Mouse (Mus musculus): ENCODE measurements around the gene Mrpl23. TPM values are rescaled to one million over a fixed set of nuclear protein-coding genes. Genes with fewer than 3 reads are reported as not detected.

Mrpl23 gene
- 12.8 and 13.7 TPM in 2 replicates for polyA plus RNA-seq (2015; fragmentation: Nextera tagmentation; extraction: Ambion mirVana)

DNA sequence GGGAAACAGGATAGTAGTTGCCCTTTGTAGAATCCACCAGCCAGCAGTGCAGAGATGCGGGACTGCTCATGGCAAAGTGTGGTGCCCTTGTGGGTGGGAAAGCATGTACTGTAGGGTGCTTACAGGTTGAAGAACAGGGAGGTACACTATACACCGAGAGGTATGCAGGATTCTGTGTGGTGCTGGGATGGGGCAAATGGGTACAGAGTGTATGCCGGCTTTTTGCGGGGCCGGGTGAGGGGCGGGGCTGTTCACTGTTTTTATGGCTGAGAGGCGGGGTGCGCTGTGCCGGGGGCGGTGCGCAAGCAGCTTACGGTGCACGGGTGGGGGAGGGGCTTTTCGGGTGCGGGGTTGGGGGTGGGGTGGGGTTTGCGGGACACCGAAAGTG lies at the start of gene Mrpl23:
Gene Mrpl23 (plus strand): TSS at position 16 of the 388 bp plus-strand sequence.
- WGBS, result 8% methylated on average over 15 of the region's 17 CpGs
- ATAC-seq, result peak; percentile 86
- no peaks in the 10 kb centered on the region for H3K9me3 ChIP-seq

DNA sequence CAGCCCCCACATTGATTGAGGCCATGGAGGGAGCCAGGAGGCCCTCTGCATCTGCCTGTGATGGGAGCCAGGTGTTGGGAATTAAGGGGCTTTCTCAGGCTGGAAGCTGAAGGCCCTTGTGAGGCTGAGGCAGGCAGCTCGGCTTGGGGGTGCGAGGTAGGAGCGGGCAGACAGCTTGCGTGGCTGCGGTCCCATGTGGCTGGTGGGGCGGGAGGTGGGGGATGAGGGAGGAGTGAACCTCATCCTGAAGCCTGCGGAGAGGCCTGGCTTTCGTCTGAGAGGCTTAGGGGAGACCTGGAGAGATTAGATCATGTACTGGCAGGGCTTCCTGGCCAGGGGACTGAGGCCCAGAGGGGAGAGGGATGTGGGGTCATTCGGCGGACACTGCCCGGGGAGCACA lies 49.4 kb upstream of the Mrpl23 start:
- Histone ChIP-seq H3K4me1 (replicated peaks) (peaks cover 38% of the 10 kb centered on the region), H3K4me3 (replicated peaks) (no peak overlapping the region), H3K4me2 (replicated peaks) (no peak overlapping the region), H3K36me3 (no peaks in the 10 kb centered on the region), H3K9ac (replicated peaks) (no peak overlapping the region), H3K9me3 (no peaks in the 10 kb centered on the region), H3K27me3 (no peaks in the 10 kb centered on the region), H3K27ac (peak overlapping the region; percentile 19; the same call in 1 of the 2 replicates)
- WGBS, result 48% methylated on average over 11 of the region's 11 CpGs
- no peak for ATAC-seq

More for the DNA sequence above, at the start of gene Mrpl23:
- Histone ChIP-seq H3K4me2 (replicated peaks) (peak within 1 kb of the TSS; percentile 75), H3K4me1 (replicated peaks) (peaks cover 21% of the 10 kb centered on the region), H3K4me3 (replicated peaks) (peak within 1 kb of the TSS; percentile 62), H3K9ac (replicated peaks) (peak within 1 kb of the TSS; percentile 71), H3K36me3 (peaks cover 9% of the 10 kb centered on the region), H3K27me3 (0 out of 2 replicates have a peak, but pooled peaks cover 7% of the 10 kb centered on the region), H3K27ac (peak within 1 kb of the TSS; percentile 71)

DNA sequence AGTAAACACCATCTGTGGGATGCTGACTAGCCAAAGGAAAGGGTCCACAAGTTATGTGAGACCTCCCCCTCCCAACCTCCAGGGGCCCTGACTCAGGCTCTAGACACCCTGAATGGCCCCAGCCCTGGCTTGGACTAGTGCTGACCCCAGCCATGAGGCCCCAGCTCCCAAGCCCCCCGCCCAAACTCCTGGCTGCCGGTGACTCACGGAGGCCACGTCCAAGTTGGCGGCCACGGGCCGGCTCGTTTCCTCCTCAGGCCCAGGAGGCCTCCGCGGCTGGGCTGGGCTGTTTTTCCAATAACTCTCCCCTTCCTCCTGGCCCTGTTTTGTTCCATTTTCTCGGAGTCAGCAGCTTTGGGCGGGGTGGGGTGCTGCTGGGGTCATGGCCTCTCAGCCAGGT lies 47.7 kb upstream of the Mrpl23 start:
- Histone ChIP-seq H3K9me3 (no peaks in the 10 kb centered on the region), H3K36me3 (no peaks in the 10 kb centered on the region), H3K9ac (replicated peaks) (no peak overlapping the region), H3K4me3 (replicated peaks) (no peak overlapping the region), H3K27ac (no peak overlapping the region), H3K27me3 (no peaks in the 10 kb centered on the region), H3K4me2 (replicated peaks) (no peak overlapping the region), H3K4me1 (replicated peaks) (peaks cover 38% of the 10 kb centered on the region)
- 82% methylated on average over 12 of the region's 12 CpGs for WGBS
- no peak for ATAC-seq

DNA sequence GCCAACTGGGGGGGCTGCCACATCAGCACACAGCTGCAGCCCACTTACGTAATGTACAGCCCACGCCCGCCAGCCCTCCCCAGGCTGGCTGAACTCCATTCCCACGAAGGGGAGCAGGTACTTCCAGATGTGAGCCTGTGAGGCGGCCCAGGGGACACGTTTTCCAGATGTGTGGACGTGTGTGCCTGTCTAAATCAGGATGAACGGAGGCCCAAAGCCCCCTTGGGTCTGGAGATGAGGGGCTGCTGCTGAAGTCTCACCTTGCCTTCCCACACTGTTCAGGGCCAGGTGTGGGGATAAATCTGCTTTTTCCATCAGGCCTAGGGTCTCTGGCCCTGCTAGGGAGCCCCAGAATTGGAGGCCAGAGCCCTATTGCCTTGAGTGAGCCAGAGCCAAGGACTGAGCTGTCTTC lies 45.7 kb upstream of the Mrpl23 start:
- Histone ChIP-seq H3K9ac (replicated peaks) (no peak overlapping the region; the same call in 1 of the 2 replicates), H3K27me3 (no peaks in the 10 kb centered on the region), H3K36me3 (no peaks in the 10 kb centered on the region), H3K9me3 (no peaks in the 10 kb centered on the region), H3K4me3 (replicated peaks) (no peak overlapping the region), H3K27ac (no peak overlapping the region), H3K4me1 (replicated peaks) (peaks cover 30% of the 10 kb centered on the region), H3K4me2 (replicated peaks) (no peak overlapping the region)
- WGBS, result 75% methylated on average over 8 of the region's 8 CpGs
- ATAC-seq, result no peak

DNA sequence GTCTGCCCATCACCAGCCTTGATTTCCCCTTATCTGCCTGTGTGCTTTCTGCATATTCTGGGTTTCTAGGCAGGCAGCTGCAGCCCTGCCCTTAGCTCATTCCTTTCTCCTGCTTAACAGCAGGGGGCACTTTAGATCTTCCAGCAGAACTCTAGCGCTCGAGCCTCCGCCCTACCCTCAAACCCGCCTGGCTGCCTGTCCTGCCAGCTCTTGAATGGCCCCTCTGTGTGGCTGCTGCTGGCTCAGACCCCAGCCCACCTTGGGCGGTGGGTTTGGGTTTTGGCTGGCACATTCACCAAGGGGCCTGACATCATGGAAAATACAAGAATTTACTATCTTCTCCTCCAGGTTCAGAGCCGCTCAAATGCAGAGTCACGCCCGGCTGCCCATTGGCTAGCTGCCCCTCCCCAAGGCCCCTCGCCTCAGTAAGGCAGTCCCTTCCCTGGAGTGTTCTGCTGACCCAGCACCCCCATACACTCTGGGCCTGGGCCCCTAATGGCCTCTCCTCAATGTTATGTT lies 45.1 kb upstream of the Mrpl23 start:
- peak; percentile 72 for ATAC-seq
- H3K36me3 ChIP-seq, result no peaks in the 10 kb centered on the region
- H3K4me3 ChIP-seq (replicated peaks), result no peak overlapping the region
- no peak overlapping the region; the same call in 1 of the 2 replicates for H3K9ac ChIP-seq (replicated peaks)
- H3K9me3 ChIP-seq, result no peaks in the 10 kb centered on the region
- peaks cover 24% of the 10 kb centered on the region for H3K4me1 ChIP-seq (replicated peaks)
- 20% methylated on average over 9 of the region's 9 CpGs for WGBS
- H3K27ac ChIP-seq, result no peak overlapping the region
- H3K4me2 ChIP-seq (replicated peaks), result peak overlapping the region; percentile 26
- H3K27me3 ChIP-seq, result no peaks in the 10 kb centered on the region

DNA sequence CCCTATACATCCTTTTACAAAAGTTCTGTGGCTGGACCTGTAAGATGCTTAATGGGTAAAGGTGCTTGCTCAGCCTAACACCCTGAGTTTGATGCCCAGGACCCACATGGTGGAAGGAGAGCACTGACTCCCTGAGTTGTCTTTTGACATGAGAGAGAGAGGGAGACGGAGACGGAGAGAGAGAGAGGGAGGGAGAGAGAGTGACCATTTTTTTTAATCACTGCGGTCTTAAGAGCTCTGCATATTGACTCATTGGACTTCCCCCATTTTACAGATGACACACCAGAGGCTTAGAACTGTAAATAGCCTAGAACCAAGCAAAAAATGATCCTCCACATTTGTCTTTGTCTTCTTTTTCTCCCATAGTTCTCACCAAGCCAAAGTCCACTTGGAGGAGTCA lies 44.4 kb upstream of the Mrpl23 start:
- Histone ChIP-seq H3K27ac (no peak overlapping the region), H3K4me2 (replicated peaks) (no peak overlapping the region), H3K4me1 (replicated peaks) (peaks cover 17% of the 10 kb centered on the region), H3K9me3 (no peaks in the 10 kb centered on the region), H3K27me3 (no peaks in the 10 kb centered on the region), H3K9ac (replicated peaks) (no peak overlapping the region), H3K36me3 (no peaks in the 10 kb centered on the region), H3K4me3 (replicated peaks) (no peak overlapping the region)
- no peak for ATAC-seq
- 76% methylated on average over 3 of the region's 3 CpGs for WGBS

DNA sequence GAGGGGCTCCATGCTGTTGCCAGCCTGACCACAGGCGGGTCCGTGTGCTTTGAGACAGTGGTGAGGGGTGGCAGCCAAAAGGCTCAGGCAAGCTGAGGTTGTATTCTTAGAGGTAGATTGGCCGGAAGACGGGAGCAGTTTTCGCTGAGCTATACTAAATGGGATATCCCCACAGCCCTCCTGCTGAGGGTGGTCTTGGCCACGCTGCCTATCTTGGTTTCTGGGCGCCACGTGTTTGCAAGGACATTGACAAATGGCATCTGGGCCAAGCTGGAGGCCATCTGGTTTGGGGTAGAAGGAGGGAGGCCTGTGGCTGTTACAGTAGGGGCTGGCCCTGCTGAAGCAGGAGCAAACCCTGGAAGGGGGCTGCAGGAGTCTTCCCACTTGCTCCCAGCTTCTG lies 39.0 kb upstream of the Mrpl23 start:
- H3K9me3 ChIP-seq, result no peaks in the 10 kb centered on the region
- WGBS, result 87% methylated on average over 8 of the region's 8 CpGs
- H3K4me3 ChIP-seq (replicated peaks), result no peak overlapping the region
- no peak for ATAC-seq
- no peak overlapping the region for H3K9ac ChIP-seq (replicated peaks)
- H3K36me3 ChIP-seq, result no peaks in the 10 kb centered on the region
- no peak overlapping the region for H3K4me2 ChIP-seq (replicated peaks)
- no peaks in the 10 kb centered on the region for H3K27me3 ChIP-seq
- no peaks in the 10 kb centered on the region for H3K4me1 ChIP-seq (replicated peaks)
- H3K27ac ChIP-seq, result no peak overlapping the region

DNA sequence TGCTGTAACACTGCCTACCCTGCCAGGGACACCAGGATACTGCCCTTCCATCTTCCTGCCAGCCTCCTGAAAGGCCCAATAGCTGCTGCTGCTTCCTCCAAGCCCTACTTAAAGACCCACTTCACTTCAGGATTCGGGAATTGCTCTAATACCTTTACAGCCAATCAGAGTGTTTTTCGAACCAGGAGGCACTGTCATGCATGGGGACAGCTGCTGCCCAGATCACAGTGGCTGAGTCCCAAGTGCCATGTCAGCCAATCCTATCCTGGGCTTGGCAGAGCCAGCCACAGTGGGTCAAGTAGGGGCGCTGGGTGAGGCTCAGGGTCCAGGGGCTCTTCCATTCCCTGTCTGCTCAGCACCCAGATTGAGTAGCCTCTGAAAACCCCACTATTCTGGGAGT lies 36.3 kb upstream of the Mrpl23 start:
- Histone ChIP-seq H3K4me3 (replicated peaks) (no peak overlapping the region), H3K4me2 (replicated peaks) (no peak overlapping the region), H3K9ac (replicated peaks) (no peak overlapping the region), H3K4me1 (replicated peaks) (no peaks in the 10 kb centered on the region), H3K27ac (no peak overlapping the region), H3K27me3 (no peaks in the 10 kb centered on the region), H3K9me3 (no peaks in the 10 kb centered on the region), H3K36me3 (no peaks in the 10 kb centered on the region)
- WGBS, result 76% methylated on average over 3 of the region's 3 CpGs
- no peak for ATAC-seq

DNA sequence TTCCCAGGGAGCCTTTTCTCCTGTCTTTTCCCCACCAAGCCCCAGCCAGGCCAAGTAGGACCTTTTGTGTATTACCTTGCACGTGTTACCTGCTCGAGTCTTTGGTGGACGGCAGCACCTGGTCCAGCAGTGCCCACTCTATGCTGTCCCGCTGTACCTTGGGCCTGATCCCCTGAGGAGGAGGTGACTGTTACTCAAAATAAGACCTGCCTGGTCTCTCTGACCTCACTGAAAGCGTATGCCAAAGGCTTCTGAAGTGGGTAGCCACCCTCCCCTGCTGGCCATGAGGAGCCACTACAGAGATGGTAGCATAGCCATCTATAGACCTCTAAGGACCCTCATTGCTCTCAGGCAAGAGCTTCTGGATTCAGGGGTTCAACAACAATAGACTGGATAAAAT lies 35.7 kb upstream of the Mrpl23 start:
- 87% methylated on average over 5 of the region's 5 CpGs for WGBS
- H3K9me3 ChIP-seq, result no peaks in the 10 kb centered on the region
- no peak overlapping the region for H3K4me3 ChIP-seq (replicated peaks)
- H3K9ac ChIP-seq (replicated peaks), result no peak overlapping the region
- no peaks in the 10 kb centered on the region for H3K36me3 ChIP-seq
- ATAC-seq, result no peak
- no peaks in the 10 kb centered on the region for H3K4me1 ChIP-seq (replicated peaks)
- no peaks in the 10 kb centered on the region for H3K27me3 ChIP-seq
- H3K4me2 ChIP-seq (replicated peaks), result no peak overlapping the region
- no peak overlapping the region for H3K27ac ChIP-seq

DNA sequence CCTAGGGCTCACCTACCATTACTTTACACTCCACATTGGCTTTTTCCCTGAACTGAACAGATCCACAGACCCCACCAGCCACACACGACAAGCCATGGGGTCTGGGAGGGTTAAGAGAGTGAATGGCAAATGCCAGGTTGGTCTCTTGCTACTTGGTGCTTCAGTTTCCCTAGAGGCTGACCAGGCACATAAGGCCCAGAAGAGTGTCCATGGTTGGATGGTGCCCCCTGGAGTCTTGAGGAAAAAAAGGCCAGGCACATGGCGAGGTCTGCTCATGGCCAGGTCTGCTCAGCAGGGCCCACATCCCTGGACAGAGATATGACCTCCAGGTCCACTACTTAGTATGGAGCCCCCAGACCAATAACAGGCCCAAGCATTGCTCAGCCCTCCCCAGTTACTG lies 34.7 kb upstream of the Mrpl23 start:
- H3K27me3 ChIP-seq, result no peaks in the 10 kb centered on the region
- H3K36me3 ChIP-seq, result no peaks in the 10 kb centered on the region
- no peak overlapping the region for H3K4me3 ChIP-seq (replicated peaks)
- WGBS, result 91% methylated on average over 2 of the region's 2 CpGs
- ATAC-seq, result no peak
- H3K9me3 ChIP-seq, result no peaks in the 10 kb centered on the region
- no peak overlapping the region for H3K9ac ChIP-seq (replicated peaks)
- H3K4me2 ChIP-seq (replicated peaks), result no peak overlapping the region
- no peak overlapping the region for H3K27ac ChIP-seq
- no peaks in the 10 kb centered on the region for H3K4me1 ChIP-seq (replicated peaks)

DNA sequence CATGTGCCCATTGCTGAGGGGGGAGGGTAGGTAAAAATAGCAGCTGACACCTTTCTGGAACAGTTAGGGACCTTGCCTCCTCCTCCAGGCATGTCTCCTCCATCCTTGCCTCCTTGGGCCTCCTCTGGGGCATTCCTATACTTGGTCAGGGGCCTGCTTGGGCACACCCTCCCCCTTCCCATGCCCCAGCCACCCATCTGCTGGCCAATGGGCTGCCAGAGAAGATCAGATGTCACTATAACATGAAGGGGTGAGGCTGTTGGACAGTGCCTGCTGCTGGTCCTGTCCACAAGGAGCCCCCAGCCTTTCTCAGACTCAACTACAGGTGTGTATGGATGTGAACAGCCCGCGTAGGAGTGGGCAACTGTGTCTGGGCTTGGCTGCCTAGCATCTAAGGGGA lies 33.9 kb upstream of the Mrpl23 start, which contains the start of gene Tnnt3:
Gene Tnnt3 (plus strand): TSS at position 262 of the 400 bp plus-strand sequence.
- Histone ChIP-seq H3K4me3 (replicated peaks) (no peak within 1 kb of the TSS), H3K4me2 (replicated peaks) (no peak within 1 kb of the TSS), H3K27me3 (no peaks in the 10 kb centered on the region), H3K27ac (no peak within 1 kb of the TSS), H3K4me1 (replicated peaks) (no peaks in the 10 kb centered on the region), H3K36me3 (no peaks in the 10 kb centered on the region), H3K9ac (replicated peaks) (no peak within 1 kb of the TSS), H3K9me3 (no peaks in the 10 kb centered on the region)
- WGBS, result 88% methylated on average over 2 of the region's 2 CpGs
- ATAC-seq, result no peak

DNA sequence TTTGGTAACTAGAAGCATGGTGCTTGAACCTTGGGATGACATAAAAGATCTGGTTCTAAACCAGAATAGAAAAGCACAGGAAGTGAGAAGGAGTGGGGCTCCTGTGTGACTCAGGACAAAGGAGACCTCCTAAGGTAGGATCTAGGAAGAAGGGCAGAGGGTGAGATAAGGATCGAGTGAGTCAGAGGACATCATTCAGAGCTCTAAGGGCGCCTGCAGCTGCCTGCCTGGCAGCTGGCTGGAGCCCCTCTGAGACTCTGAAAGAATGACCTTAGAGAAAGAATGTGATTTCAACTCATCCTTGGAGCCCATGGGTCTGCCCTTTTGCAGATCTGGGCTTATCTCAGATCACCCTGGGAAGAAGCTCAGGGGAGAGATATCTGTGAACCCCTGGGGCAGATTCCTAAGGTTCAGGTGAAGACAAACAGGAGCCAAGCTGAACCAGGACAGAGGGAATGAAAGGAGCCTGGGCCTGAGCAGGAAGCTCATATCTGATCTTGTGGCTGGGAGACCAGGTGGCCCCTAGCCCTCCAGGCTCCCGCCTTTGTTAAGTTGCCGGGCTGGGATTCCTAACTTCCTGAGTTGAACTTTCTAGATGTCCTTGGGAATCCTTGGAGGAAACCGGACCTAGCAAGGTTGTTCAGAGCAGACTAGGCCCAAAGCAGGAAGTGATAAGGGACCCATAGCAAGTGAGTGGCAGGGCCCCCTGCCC lies 33.3 kb upstream of the Mrpl23 start:
- Histone ChIP-seq H3K4me2 (replicated peaks) (no peak overlapping the region), H3K4me3 (replicated peaks) (no peak overlapping the region), H3K9me3 (no peaks in the 10 kb centered on the region), H3K4me1 (replicated peaks) (no peaks in the 10 kb centered on the region), H3K27me3 (no peaks in the 10 kb centered on the region; the same call in 1 of the 2 replicates), H3K27ac (no peak overlapping the region), H3K9ac (replicated peaks) (no peak overlapping the region), H3K36me3 (no peaks in the 10 kb centered on the region)
- no peak for ATAC-seq
- 79% methylated on average over 5 of the region's 5 CpGs for WGBS

Data from midbrain, embryonic 13.5 days (tissue).